Mouse (Mus musculus) spleen, adult 12 weeks (tissue): ENCODE results near the gene Wwox.

Experiments
- DNase-seq: peaks from one replicate; pipeline ENCODE4 v3.0.0; 2022; ENCODE audit warnings: low spot score

Wwox gene

DNA sequence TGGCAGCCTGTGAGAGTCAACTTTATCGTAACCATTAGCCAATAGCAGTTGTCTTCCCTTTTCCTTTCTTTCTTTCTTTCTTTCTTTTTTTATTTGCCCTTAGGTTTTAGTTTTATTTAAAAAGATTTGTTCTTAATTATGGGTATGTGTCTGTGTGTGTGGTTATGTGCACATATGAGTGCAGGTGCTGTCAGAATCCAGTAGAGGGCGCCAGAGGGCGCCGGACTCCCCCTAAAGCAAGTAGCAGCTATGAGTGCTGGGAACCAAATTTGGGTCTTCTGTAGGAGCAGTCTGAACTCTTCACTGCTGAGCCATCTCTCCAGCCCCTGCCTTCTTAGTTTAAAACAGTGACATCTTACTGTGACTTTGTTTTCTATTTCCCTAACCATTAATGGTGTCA, 529.4 kb downstream of the Wwox start:
- DNase-seq = no peak

DNA sequence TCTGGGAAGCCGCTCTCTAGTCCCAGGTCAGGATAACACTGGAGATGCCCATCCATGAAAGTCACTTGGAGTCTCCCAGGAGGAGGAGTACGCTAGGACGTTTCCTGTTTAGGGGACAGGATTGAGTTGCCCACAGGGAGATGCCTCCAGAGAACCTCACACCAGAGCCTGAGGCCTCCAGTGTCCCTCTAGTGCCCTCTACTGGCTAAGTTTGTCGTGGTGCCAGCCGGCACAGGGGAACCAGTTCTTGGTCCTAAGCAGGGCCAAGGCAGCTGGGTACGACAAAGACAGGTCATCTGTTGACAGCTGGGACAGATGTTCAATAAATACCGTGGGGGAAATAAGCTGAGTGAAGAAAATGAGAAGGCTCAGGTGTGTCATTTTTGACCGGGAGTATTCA, 531.9 kb downstream of the Wwox start:
- peak; percentile 48 for DNase-seq

DNA sequence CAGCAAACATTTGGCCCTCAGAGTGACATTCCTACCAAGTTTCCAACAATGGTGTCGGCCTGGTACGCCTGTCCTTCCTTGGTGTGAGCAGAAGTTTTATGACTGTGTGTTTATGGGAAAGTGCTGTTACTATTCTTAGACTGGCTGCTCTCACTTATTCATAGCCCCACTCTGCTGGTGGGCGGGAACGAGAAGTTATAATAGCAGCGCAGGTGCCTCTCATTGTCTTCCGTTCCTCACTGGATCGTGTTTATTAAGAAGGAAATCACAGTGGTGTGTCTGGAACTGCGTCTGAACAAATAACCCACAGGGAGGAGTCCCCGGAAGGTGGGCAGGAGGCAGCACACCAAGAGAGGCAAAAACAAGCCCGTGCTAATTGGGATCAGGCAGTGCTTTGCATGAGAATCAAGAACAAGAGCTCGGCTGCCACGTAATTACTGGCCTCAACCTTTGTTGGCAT, 533.6 kb downstream of the Wwox start:
- DNase-seq = no peak

DNA sequence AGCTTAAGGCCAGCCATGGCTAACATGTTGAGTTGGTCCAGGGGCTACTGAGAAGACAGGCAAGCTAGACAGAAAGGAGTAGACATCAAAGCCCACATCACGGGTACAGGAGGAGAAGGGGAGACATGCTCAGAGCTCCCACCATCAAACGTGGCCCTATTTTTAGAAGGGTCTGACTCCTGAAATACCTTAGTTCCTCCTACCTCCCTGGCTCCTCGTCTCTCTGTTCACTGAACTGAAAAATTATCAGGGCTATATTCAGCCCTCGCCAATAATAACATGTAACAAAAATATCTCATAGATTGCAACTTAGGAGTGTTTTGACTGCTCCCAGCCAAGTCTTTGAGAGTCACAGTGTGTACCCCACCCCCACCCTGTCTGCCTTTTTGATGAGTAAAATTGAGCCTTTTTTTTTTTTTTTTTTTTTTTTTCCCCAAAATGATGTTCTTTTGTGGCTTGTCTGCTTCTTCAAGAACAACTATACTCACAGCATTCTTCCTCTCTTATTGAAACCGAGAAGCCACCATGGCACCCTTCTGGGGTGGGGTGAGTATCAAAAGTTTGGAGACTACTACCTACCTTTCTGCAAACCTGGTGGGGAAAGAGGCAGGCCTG, 535.0 kb downstream of the Wwox start:
- no peak for DNase-seq

DNA sequence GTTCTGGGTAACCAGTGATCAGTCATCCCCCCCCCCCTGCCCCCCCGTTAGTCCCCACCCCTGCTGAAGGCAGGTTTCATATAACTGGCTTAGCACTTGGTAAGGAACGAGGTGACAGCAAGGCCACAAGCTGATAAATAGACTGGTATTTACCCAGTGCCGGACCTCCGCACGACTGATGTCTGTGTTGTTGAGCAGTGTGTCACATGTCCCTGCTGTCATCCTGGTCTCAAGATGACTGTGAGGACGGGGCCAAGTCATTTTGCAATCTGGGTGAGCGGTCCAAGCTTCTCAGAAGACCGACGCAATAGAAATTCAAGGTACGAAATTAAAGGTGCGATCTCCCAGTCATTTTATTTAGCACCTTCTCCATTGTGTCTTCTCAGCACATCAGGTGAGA, 538.3 kb downstream of the Wwox start:
- no peak for DNase-seq

DNA sequence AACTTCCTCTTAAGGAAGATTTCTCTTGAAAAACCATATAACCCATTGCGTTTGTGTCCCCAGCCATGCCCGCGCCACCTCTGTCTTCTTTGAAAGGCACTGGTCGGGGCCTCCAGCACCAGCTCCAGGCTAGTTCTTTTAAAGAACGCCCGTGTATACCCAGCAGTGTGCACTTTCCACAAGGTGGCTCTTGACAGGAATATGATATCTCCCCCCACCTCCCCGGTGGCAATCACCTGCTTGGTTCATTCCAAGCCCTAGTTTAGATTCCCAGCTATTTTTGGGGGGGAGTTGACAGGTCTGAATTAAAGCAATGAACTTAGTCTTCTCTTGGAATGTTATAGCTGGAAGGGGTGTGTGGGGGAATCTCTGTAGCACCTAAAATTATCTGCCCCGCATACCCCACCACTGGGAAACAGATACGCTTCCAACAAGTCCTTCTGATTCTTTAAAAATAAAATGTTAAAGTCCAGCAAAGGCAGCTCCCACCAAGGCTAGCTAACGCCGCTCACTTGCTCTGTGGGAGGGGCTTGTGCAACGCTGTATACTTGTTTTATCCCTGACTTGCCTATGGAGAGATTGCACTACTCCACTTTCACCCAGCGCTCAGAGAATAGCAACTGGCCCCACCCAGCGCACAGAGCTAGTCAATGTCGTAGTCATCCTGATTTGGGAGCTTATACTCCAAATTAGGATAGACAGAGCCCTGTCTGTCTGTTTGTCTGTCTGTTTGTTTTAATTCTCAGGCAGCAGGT, 538.9 kb downstream of the Wwox start:
- no peak for DNase-seq

DNA sequence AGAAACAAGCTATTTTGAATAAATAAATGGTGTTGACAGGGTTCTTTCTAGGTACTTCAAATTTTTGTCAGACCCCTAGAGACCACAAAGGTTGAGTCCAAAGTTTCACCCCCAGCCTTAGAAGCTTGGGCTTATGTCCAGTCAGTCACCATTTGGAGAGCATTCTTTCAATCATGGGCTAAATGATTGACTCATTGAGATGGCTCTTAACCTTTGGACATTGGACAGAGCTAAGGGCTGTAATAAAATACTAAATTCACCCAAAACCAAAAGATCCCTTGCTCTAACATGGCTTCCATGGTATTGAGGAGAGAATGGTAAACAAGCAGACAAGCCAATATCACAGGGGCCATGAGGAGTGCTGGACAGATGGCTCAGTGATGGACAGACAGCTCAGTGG, 540.2 kb downstream of the Wwox start:
- DNase-seq = no peak

DNA sequence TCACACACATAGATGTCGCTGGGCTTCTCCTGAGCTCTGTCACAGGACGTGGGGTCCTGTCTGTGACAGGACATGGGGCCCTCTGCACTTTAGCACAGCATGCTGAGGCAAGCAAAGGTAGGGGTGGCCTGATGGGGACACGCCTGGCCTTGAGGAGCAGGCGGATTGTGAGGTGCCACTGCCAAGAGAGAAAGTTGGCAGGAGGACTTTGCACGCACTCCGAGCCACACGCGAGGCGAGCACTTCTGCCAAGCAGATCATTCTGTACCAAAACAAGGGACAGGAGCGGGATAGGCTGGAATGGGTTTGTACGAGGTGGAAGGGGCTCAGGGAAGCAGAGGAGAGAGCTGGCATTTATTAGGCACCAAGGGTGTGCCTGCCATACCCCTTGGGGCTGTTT, 543.3 kb downstream of the Wwox start:
- DNase-seq = no peak

DNA sequence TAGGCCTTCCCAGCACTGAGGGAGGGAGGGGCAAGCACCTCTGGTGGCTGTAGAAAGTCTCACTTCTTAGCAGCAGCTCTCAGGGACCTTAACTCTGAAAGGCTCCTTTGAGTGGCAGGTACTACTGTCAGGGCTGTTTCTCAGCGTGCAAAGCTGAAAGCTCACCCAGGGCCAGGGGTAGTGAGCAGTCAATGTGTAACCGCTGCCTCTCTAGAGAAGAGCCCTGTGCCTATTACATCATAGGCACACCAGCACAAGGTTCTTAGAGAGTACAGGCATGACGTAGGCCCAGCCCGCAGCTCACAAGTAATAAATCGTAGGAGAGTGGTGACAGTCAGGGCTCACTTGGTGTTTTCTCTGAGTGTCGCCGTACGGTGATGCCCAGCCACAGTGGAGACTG, 545.0 kb downstream of the Wwox start:
- DNase-seq = no peak

DNA sequence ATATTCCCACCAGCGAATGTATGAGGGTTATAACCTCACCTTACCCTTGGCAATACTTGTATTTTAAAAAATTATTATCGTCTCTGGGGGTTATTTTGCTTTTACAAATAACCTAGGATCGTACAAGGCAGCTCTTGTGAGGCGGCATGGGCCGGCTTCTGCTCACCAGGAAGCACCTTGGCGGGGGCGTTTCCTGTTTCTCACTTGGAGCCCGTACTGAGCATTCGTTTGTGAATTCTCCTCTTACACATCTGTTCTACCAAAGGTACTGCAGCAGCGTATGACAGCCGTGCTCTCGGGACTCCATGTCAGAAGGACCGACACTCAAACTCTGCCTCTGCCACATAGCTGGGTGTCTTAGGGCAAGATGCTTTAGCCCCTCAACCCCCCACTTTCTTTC, 546.5 kb downstream of the Wwox start:
- no peak for DNase-seq

DNA sequence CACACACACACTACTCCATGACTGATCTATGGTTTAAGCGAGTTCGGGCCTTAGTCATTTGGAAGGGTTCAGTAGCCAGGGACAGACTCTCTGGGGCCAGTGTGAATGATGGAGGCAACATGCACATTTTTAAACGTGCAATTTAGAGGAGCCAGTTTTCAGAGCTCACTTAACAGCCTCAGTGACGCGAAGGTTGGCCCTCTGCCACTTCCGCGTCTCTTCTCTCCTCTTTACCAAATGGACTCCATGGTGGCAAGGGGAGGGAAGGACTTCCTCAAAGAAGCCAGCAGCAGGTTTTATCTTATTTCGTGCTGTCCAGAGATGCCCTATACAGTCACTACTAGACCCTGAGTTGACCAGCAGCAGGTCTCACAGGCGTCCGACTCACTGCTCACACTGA, 547.5 kb downstream of the Wwox start:
- DNase-seq = no peak

DNA sequence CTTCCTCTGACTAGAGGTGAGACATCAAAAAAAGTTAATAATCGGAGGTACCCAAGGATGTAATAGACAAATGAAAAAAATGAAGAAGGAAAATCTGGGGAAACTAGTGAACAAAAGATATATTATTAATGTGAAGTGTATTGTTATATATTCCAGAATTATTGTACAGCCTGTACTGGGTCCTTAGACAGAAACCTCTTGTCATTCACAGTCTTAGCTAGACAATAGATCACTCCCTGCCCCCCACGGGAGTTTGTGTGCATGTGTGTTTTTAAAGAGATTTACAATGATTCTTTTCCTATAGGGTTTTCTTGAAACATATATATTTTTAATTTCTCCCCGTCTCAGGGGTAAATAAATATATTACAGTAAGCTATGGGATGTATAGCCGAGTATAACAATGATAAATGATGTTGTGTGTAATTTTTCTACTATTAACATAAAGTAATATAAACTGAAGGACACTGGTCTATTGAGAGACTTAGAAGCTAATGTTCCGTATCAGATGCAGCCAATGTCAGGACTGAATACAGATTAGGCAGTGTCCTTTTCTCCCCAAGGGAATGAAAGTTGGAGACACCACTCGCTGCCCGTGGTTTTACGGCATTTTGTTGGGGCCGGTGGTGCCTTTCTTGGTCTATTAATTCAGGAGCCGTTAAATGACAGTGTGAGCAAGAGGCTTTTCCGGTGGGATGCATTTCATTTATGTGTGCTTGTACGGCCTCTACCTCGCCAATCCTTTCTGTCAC, 551.6 kb downstream of the Wwox start:
- DNase-seq = no peak

DNA sequence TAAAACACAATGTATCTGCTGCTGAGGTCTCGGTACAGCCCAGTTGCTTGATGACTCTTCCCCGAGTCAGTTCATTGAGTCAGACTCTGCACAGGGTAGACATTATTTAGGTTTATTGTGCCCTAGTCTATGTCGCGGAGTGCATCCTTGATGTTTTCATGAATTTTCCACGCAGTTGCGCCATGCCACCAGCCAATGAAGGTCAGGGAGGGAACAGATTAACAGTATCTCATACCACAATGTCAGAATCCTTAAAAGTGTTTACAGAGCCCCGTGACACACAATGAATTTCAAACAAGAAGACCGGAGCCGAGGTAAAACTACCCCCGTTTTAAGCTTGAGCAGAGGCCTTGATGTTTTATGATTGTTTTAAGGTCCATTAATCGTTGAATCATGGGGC, 561.3 kb downstream of the Wwox start:
- DNase-seq = no peak

DNA sequence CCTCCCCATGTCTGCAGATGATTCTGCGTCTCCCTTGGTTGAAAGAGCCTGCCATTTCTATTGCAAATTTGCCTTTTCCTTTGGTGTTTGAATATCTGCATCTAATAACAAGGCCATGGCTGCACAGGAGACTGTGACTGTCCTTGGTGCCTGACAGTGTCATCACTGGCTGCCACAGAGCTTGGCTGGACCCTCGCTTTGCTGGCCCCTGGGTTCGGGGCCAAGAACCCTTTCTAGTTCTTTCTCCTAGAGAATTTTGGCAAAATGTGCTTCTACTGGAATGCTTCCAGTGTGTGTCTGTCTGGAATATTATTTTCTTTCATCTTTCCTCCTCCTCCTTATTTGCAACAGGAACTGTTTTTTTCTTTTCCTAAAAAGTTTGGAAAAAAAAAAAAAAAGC, 565.6 kb downstream of the Wwox start:
- no peak for DNase-seq

DNA sequence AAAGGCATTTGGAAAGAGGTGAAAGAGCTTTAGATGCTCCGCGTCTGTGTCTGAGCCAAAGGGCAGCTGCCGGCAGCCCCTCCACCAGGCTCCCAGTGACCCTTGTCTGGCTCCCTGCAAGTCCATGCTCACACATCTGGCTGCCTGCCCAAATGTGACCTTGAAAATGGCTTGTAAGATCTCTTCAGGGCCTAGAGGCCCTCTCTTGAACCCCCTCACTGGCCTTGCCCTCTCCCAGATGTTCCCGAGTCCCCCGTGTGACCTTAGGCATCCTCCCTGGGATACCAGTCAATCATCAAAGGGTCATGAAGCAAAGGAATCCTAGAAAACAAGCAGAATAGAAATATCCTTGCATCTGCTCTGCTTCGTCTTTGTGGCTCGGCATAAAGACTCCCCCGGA, 567.1 kb downstream of the Wwox start:
- DNase-seq = no peak

DNA sequence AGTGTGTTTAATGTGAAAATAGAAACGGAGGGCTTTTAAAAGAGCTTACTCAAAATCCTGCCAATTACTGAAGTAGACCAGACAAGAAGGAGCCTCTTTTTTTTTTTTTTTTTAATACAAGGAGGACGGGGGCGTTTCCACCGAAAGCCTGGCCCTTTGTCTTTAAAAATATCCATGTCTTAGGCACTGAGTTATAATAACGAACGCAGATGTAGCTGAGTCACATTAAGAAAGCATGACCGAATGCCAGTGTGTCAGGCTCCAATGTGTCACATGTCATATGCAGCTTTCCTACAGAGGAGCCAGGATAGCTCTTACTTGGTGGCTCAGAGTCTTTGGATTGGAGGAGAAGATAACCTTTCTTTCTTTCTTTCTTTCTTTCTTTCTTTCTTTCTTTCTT, 567.8 kb downstream of the Wwox start:
- no peak for DNase-seq

DNA sequence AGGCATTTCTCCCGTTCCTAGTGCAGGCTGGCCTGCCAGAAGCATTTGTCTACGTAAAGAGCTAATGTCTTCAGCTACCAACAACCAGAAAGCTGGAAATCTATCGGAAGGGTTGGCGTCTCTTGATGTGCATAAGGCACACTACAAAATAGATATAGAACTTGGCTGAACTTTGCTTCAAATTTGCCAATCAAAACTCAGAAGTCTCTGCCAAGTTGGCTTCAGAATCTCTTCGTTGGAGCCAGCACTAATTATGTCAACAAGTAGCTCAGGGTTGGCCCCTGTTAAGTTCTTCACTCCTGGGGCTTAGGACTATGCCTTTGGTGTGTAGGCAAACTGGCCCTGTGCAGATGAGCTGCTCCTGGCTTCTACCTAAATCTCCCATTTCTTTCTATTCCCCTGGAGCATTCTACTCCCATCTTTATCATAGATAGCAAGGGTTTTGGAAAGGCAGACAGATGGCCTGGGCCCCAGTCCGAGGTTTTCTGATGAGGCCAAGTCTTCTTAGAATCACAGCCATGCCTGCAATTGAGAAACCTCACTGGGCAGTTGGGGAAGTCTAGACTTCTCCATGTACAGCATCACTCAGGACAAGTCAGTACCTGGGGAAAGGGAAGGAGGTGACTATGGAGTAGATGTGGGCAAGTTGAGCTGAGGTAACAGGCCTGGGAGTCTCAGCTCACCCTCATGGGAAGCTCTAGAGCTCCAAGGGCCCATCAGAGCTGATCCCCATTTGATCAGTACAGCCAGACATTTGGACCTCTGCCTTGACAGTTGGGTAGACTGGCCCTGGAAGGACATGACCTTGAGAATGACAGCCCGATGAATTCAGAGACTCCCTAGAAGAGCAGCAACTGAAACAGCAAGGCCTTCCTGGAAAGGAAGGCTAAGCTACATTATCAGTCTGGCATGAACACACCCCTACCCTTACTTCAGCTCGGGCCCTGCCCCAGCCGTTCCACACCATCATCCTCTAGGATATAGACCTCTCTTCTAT, 569.5 kb downstream of the Wwox start:
- DNase-seq = no peak

DNA sequence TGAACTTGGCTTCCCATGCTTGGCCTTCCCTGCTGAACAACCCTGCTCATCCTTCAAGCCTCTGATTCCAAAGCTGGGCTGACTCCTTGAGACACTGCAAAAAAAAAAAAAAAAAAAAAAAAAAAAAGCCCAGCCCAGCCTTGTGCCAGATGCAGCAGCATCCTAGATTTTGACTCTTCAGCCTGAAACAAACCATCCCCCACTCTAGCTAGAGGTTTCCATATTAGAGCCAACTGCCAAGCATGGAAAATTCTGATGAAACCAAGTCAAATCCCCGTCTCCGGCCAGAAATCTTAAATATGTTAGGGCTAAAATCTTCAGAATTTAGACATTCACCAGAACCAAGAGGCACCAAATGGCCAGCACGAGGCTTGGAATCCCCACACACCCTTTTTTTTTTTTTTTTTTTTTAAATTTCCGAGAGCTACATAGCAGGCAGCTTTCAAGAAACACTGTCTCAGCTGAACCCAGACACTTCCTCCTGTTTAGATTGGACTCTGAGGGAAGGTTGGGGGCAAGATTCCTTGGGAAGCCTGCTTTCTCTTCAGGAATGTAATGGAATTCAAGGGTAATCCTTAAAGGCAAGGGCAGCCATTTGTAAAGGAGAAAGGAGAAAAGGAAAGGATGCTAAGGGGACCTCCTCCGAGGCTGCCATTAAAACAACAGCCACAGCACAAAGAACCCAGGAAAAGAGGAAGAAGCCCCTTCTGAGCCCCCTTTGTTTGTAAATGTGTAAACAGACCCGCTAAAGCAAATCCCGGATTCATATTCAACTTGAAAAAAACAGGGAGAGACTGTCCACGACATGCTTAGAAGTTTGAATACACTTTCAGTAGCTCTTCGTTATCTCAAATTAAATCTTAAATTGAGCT, 570.7 kb downstream of the Wwox start:
- no peak for DNase-seq

DNA sequence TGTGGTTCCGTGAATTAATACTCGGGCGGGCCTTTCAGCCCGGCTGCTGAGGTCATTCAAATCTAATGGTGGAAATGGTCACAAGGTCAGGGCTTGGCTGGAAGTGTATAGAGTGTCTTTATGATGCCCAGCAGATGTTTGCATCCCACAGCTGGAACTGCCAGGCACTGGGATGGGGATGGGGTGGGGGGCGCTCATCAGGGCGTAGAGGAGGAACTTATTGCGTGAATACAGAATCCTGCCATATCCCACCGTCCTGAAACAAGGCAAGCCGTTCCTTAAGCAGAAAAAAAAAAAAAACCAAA, 571.3 kb downstream of the Wwox start:
- DNase-seq = no peak

DNA sequence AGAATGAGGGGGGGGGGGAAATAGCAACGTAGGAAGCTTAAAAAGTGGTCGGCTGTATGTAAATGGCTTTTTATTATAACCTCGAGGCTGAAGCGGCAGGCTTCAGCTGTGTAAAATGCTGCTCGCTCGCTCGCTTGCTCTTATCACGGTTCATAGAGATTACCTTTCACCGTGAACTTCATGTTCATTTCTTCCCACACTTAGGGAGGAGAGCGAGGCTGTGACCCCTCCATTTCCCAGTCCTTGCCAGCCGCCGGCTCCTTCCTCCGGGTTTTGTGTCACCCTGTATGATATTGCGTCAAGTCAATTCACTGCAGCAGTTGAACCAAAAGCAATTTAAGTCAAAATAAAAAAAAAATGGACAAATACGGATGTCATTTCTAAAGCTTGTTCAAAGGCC, 580.2 kb downstream of the Wwox start:
- DNase-seq = no peak

DNA sequence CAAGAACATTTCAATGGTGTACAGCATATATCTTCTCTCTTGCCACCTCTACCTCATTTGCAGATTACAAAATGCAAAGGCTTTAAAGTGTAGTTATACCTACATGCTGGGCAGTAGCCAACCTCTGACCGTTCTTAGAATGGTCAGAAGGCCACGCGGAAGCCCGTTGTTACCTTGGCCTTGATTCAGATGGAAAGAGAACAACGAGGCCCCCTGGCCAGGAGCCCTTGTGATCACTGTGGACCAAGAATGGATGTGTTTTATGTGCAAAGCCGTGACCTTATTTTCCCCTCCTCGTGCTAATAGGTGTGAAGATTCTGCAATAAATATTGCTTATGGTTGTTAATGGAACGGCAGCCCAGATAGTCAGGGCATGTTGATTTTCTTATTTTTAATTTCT, 582.3 kb downstream of the Wwox start:
- DNase-seq = no peak
